Mouse (Mus musculus): ENCODE data around the gene Cd24a.

DNA sequence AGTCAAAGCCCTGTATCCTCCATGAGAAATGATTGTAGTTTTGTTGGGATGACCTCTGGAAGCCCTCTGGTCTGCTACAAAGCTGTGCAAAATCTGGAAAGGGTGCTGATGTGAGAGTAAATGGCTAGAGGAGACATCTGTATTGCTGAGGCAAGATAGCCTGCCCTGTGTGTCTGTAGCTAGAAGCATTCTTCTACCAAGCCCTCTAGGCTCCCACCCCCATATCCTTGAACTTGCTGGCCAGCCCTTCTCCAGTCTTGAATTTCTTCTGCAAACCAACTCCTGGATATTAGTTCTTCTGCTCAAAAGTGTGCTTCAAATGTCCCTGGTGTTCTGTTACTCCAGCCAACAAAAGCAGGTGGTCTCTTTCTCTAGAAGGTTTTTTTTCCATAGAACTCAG lies 51.8 kb downstream of the Cd24a start:
- TF ChIP-seq CTCF (IDR thresholded peaks at IDR 0.05; ENCODE audit: control insufficient read depth, insufficient read depth, low read length) (no peak), POLR2A (IDR thresholded peaks at IDR 0.05; ENCODE audit: borderline replicate concordance, control insufficient read depth, low read depth, low read length) (no peak)
